Mouse (Mus musculus) lung, adult 2 months (tissue): ENCODE results near the gene Trim9. TPM values are rescaled to one million over a fixed set of nuclear protein-coding genes. Genes with fewer than 3 reads are reported as not detected.
A peak's percentile ranks its signal among the peaks of the same experiment; 100 is the strongest.

Source experiments
- DNase-seq: peaks from one replicate; pipeline ENCODE4 v3.0.0; 2022
- H3K4me1 ChIP-seq: fragments of 200-500 bp; 2 replicates; pipeline ENCODE4 v1.6.1; 2011; ENCODE audit warnings: low read length; ENCODE audit not compliant: control insufficient read depth, insufficient read depth
- H3K4me3 ChIP-seq: fragments of 200-500 bp; replicated peaks from 2 replicates; pipeline ENCODE3; 2011; ENCODE audit warnings: low read depth, mild to moderate bottlenecking, control low read depth, low read length; ENCODE audit errors: extremely low read depth
- CTCF ChIP-seq: fragments of 200-500 bp; IDR thresholded peaks from 2 replicates; pipeline ENCODE4 v1.5.1; 2011; ENCODE audit warnings: mild to moderate bottlenecking, low read length, control low read depth; ENCODE audit not compliant: insufficient read depth
- POLR2A ChIP-seq: fragments of 200-500 bp; IDR thresholded peaks from 2 replicates; pipeline ENCODE4 v1.6.1; 2011; ENCODE audit warnings: low read depth, mild to moderate bottlenecking, control low read depth, low read length, borderline replicate concordance; ENCODE audit errors: extremely low read depth
- WGBS: fragments of 180-500 bp; shearing (Covaris S2); methylation state at CpG from one replicate; pipeline ENCODE4 v1.1.7; 2018; 5-methylcytosine and 5-hydroxymethylcytosine counted together
- polyA plus RNA-seq: library from polyadenylated mRNA; depleted of rRNA; stranded (reverse); fragments of >200 nt; gene quantifications from 2 replicates; pipeline ENCODE4 v1.2.3, GENCODE M21; 2012; rRNA removed

Trim9 gene
- polyA plus RNA-seq, 1 experiment: 0.06 TPM

DNA sequence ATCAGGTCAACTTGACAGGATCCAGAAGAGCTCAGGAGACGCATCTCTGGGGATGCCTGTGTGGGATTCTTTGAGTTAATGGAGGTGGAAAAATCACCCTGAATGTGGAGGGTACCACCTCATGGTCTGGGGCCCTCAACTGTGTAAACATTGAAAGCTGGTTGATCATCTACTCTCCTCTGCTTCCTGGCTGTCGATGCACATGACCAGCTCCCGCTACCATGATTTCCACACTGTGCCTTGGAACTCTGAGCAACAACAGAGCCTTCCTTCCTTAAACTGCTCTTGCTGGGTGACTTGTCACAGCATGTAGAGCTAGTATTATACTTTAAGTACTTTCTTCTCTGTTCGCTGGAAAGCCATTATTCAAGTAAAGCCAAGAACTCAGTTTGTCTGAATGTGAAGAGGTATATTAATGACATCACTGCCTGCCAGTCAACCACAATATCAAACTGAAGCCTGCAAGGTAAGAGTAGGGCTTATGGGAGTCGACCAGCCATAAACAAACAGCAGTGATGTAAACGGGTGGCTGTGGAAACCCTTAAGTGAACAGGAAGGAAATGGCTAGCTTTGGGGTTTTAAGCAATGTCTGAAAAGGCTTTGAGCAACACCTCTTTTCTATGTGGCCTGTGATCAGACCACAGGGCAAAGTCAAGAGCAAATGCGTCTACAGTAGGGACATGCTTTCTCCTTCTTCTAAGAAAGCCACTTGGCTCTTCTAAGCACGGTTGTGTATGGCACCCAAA is 128.4 kb downstream of the Trim9 start:
- no peak for DNase-seq
- WGBS: 50% methylated on average over 8 of the region's 8 CpGs
- no peak overlapping the region for H3K4me3 ChIP-seq
- TF ChIP-seq CTCF (no peak), POLR2A (no peak)
- no peaks in the 10 kb centered on the region for H3K4me1 ChIP-seq

DNA sequence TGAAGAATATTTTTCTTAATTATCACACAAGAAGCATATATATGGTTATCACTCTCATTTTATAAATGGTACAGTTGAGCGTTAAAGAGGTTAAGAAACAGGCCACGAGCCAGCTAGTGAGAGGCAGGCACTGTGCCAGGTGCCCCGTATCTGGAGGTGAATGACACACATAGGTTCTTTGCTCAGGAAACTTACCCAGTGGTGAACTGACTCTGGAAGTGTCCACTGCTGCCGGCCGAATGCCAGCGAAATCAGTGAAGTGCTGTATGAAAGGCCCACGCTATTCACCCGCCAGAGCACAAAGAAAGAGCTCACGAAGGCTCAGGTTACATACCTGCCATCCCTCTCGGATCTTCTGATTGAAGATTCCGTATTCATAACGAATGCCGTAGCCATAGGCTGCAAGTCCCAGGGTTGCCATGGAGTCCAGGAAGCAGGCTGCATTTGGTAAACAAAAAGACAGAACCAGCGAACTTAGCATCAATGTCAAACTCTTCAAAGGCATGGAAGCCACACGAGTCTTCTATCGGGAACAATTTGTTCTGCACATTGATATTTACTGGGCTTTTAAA is 131.1 kb downstream of the Trim9 start:
- no peak for TF ChIP-seq POLR2A
- TF ChIP-seq CTCF: no peak
- Histone ChIP-seq H3K4me1 (no peaks in the 10 kb centered on the region), H3K4me3 (no peak overlapping the region)
- 62% methylated on average over 16 of the region's 16 CpGs for WGBS
- DNase-seq: no peak

DNA sequence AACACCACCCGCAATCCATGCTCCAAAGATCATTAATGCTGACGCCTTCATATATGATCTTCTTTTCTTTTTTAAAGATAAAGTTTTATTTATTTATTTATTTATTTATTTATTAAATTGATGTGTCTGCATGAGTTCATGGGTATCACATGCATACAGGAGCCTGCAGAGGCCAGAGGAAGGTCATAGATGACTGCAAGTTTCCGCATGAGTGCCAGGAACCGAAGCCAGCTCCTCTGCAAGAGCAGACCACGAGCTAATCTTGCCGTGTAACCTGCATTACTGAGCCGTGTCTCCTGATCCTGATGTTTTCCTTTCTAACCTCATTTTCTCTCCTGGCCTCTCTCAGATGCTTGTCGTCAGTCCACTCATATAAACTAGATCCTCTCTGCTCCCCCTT is 133.1 kb downstream of the Trim9 start:
- 82% methylated on average over 8 of the region's 8 CpGs for WGBS
- no peak for TF ChIP-seq POLR2A
- TF ChIP-seq CTCF: no peak
- H3K4me1 ChIP-seq: no peaks in the 10 kb centered on the region
- H3K4me3 ChIP-seq: no peak overlapping the region
- no peak for DNase-seq

DNA sequence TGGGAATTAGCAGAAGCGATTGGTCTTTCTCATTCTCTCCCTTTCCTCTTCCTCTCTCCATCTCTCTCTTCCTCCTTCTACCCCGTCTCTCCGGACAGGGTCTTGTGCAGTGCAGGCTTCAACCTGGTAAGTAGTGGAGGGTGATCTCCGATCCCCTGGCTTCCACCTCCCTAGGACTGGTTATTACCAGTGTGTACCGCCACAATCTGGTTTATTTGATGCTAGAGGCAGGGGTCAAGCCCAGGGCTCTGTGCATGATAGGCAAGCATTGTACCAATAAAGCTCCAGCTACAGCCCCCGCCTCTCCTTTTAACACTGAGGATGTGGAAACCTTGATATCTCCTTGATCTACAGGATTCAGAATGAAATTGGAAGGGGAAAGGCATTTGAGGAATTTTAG is 133.8 kb downstream of the Trim9 start:
- DNase-seq: no peak
- H3K4me1 ChIP-seq: no peaks in the 10 kb centered on the region
- TF ChIP-seq POLR2A: no peak
- no peak for TF ChIP-seq CTCF
- WGBS: 87% methylated on average over 6 of the region's 6 CpGs
- H3K4me3 ChIP-seq: no peak overlapping the region

DNA sequence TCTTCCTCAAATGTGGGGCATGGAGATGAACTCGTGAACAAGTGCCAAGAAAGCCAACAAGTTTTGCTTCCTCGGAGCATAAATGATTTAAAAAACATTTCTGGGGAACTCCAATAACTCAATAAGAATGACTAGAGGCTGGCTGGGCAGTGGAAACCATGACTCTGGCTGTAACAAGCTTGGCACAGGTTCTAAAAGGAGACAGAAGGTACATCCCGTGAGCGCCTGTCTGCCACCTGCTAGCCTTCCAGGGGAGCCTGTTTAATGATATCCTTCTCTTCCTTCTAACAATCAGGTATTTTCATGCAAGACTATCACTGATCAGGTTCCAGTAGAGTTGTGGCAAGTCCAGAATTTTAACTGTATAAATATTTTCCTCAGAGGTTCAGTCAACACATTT is 134.9 kb downstream of the Trim9 start:
- TF ChIP-seq CTCF (no peak), POLR2A (no peak)
- 79% methylated on average over 4 of the region's 4 CpGs for WGBS
- Histone ChIP-seq H3K4me3 (no peak overlapping the region), H3K4me1 (no peaks in the 10 kb centered on the region)
- DNase-seq: no peak

DNA sequence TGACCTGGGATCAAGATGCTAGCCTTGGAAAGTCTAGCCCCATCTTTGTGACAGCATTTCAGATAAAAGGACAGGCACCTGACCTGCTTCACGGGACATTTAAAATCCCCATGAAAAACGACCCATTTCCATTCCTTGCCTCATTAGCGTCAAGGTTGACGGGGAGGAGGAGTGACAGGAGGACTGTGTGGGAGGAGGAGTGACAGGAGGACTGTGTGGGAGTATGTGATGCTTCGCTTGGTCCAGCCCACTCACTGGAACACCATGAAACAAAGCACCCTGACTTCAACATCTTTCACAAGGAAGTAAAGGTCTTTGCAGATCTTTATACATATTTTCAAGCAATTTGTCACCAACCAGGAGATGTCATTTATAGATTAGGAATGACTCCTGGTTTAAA is 139.2 kb downstream of the Trim9 start:
- no peak for DNase-seq
- TF ChIP-seq CTCF (no peak), POLR2A (no peak)
- H3K4me3 ChIP-seq: no peak overlapping the region
- 74% methylated on average over 5 of the region's 5 CpGs for WGBS
- H3K4me1 ChIP-seq: no peaks in the 10 kb centered on the region

DNA sequence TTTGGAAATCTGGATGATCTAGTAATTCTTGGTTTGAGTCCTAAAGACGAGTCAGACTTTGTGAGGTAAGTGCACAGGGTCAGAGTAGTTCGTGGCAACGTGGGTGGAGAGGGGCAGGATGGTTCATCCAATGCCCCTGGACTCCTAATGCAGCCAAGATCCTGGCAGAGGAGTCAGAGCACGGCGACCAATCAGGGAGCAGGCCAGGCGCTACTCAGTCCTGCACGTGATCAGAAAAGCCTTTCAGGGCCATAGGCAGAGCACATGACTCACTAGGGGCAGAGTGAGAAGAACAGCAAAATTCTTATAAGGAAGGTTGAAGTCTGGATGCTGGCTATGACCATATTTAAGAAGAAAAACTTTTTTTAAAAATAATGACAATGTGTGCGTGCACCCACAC is 143.0 kb downstream of the Trim9 start:
- H3K4me3 ChIP-seq: no peak overlapping the region
- TF ChIP-seq POLR2A (no peak), CTCF (no peak)
- WGBS: 82% methylated on average over 8 of the region's 8 CpGs
- no peak for DNase-seq
- no peaks in the 10 kb centered on the region for H3K4me1 ChIP-seq

DNA sequence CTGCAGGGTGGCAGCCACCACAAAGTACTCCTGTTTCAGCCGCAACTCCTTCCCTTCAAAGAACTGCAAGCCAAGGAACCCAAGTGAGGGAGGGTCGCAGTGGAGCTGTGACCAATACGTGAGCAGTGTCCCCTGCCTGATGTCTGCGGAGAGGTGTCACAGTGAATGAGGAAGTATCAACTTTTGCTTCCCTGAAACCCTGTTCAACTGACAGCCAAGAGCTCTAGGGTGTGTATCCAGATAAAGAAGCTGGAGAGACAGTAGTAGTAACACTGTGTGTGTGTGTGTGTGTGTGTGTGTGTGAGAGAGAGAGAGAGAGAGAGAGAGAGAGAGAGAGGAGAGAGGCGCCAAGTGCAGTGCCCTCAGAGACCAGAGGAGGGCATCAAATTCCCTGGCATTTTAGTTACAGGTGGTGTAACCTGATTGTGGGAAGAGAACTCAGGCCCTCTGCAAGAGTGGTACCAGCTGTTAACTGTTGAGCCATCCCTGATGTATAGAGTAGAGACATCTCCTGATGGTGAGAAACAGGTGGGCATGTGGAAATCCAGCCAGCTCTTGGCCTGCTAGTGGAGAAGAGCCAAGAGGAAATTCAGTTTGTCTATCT is 145.4 kb downstream of the Trim9 start:
- TF ChIP-seq CTCF (peak; percentile 11; the same call in 1 of the 2 replicates), POLR2A (no peak)
- no peaks in the 10 kb centered on the region for H3K4me1 ChIP-seq
- no peak for DNase-seq
- no peak overlapping the region for H3K4me3 ChIP-seq
- whole genome bisulfite sequencing: 81% methylated on average over 5 of the region's 5 CpGs

DNA sequence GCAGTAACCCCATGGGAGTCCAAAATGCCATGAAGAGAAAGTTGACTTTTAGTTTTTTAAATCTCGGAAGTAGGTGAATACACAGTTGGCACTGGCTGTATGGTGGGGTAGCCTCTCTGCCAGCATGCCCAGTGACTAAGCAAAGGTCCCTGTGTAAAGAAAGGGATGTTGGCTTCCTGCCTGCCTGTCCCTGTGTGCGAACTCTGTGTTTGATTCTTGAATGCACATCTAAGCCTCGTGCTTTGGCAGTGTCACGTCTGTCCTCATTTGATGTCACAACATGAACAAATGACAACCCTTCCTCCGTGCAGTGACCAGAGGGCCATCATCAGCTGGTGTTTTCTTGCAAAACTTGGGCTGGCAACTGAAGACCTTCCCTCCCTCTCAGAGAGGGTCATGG is 151.1 kb downstream of the Trim9 start:
- TF ChIP-seq POLR2A (no peak), CTCF (no peak)
- 82% methylated on average over 5 of the region's 5 CpGs for WGBS
- H3K4me3 ChIP-seq: no peak overlapping the region
- no peaks in the 10 kb centered on the region for H3K4me1 ChIP-seq
- no peak for DNase-seq

DNA sequence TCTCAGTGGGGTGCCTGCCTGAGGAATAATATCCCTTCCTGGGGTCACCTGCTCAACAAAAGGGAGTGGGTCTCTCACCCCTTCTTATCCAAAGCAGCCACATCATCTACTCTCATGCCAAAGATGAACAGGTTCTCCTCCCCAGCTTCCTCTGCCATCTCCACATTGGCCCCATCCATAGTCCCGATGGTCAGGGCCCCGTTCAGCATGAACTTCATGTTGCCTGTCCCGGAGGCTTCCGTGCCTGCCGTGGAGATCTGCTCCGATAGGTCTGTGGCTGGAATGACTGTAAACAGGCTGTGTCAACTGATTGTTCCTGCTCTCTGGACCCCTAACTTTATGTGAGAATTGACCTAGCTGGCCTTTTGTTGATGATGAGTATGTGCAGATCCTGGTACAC is 152.0 kb downstream of the Trim9 start:
- H3K4me3 ChIP-seq: no peak overlapping the region
- TF ChIP-seq CTCF (no peak), POLR2A (no peak)
- WGBS: 95% methylated on average over 6 of the region's 6 CpGs
- DNase-seq: no peak
- no peaks in the 10 kb centered on the region for H3K4me1 ChIP-seq

Other genes with a start within 250 kb of the Trim9 start
- 14.9 and 18.9 TPM in 2 replicates for gene Nin, start 233.9 kb downstream of the Trim9 start, polyA plus RNA-seq
- gene Abhd12b, start 193.5 kb downstream of the Trim9 start, polyA plus RNA-seq: 0.11 and 0.19 TPM in 2 replicates
- gene Pygl, start 116.1 kb downstream of the Trim9 start, polyA plus RNA-seq: 25.9 and 43.4 TPM in 2 replicates
- 5.2 and 9.1 TPM in 2 replicates for gene Tmx1, start 105.5 kb upstream of the Trim9 start, polyA plus RNA-seq